Mouse (Mus musculus): ENCODE results near the gene 4933416C03Rik.

DNA sequence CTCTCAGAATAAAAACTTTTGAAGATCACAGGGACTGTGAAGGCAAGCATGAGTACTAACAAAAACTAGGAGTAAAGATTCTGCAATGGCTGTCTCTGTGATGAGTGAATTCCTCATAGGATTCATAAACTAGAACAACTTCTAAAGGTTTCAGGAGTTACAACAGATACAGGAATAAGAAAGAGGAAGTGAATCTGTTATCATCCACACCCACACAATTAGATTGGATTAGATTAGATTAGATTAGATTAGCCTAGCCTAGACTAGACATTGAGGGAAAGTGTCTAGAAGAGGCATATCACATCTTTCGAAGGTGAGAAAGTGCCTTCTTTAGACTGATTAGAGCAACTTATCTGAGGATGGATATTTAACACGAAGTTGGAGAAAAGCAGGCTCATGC is 21.5 kb upstream of the 4933416C03Rik start:
- TF ChIP-seq CTCF (IDR thresholded peaks at IDR 0.05): no peak
- no peak for TF ChIP-seq POLR2A (IDR thresholded peaks at IDR 0.05; ENCODE audit: insufficient read depth, low read depth, low read length)
- TF ChIP-seq EP300 (IDR thresholded peaks at IDR 0.05; ENCODE audit: insufficient read depth, low read depth, low read length): no peak
